Mouse (Mus musculus): ENCODE results near the gene Smok3a. TPM values are rescaled to one million over a fixed set of nuclear protein-coding genes. Genes with fewer than 3 reads are reported as not detected.
"Not testable (repeated sequence)": the region's sequence is repeated elsewhere in the genome, so short reads cannot be mapped to it uniquely, and the experiment has no call there.

Smok3a gene
- polyA plus RNA-seq (2012; fragmentation: generic; extraction: Trizol), result not detected

- H3K27me3 ChIP-seq (ENCODE audit: control insufficient read depth, insufficient read depth, insufficient read length), result not testable (repeated sequence)
These were observed at the start of gene Smok3a, which contains the start of gene Smok3b for GRCm38 (mm10) chr5:138020961-138021479. Gene Smok3a, plus strand, starts transcription at chr5:138021261. Gene Smok3b, plus strand, starts transcription at chr5:138021429.

GRCm38 (mm10) chr5:137973161-137973560, 47.9 kb upstream of the Smok3a start:
- Histone ChIP-seq H3K36me3 (ENCODE audit: control insufficient read depth, insufficient read depth) (no peaks in the 10 kb centered on the region), H3K4me3 (no peak overlapping the region), H3K79me2 (ENCODE audit: control insufficient read depth, insufficient read depth) (no peaks in the 10 kb centered on the region), H3K27me3 (ENCODE audit: control insufficient read depth, insufficient read depth, insufficient read length) (no peaks in the 10 kb centered on the region), H3K4me2 (ENCODE audit: low read depth) (no peak overlapping the region), H3ac (ENCODE audit: control insufficient read depth, insufficient read length) (no peak overlapping the region)
- TF ChIP-seq MYOG (IDR thresholded peaks at IDR 0.05; ENCODE audit: control insufficient read depth in 1 of 3, insufficient read depth in 1 of 3, insufficient read length in 2 of 3, low read depth in 2 of 3), result no peak
- no peak for TF ChIP-seq CEBPB (IDR thresholded peaks at IDR 0.05; ENCODE audit: insufficient read depth, poor library complexity, severe bottlenecking)
- no peak for TF ChIP-seq MYOD1 (IDR thresholded peaks at IDR 0.05; ENCODE audit: control insufficient read depth in 1 of 3, insufficient read length in 2 of 3, low read depth in 2 of 3)
- no peak for TF ChIP-seq TCF3 (IDR thresholded peaks at IDR 0.05; ENCODE audit: insufficient read length, low read depth)
- TF ChIP-seq MAX (IDR thresholded peaks at IDR 0.05; ENCODE audit: low read depth), result no peak
- no peak for TF ChIP-seq USF1 (IDR thresholded peaks at IDR 0.05; ENCODE audit: low read depth)
- TF ChIP-seq REST (IDR thresholded peaks at IDR 0.05; ENCODE audit: insufficient read depth, insufficient read length), result no peak
- no peak for TF ChIP-seq TCF12 (IDR thresholded peaks at IDR 0.05; ENCODE audit: insufficient read depth, poor library complexity, severe bottlenecking)
- TF ChIP-seq E2F4 (IDR thresholded peaks at IDR 0.05; ENCODE audit: insufficient read depth), result no peak

More at GRCm38 (mm10) chr5:138020961-138021479, at the start of gene Smok3a, which contains the start of gene Smok3b:
- not testable (repeated sequence) for H3K36me3 ChIP-seq (ENCODE audit: control insufficient read depth, insufficient read depth); H3K4me3 ChIP-seq; H3K4me2 ChIP-seq (ENCODE audit: low read depth); H3K79me2 ChIP-seq (ENCODE audit: control insufficient read depth, insufficient read depth); H3ac ChIP-seq (ENCODE audit: control insufficient read depth, insufficient read length)

- no peak overlapping the region for H3K4me3 ChIP-seq
- TF ChIP-seq CEBPB (IDR thresholded peaks at IDR 0.05; ENCODE audit: insufficient read depth, poor library complexity, severe bottlenecking), result no peak
- TF ChIP-seq USF1 (IDR thresholded peaks at IDR 0.05; ENCODE audit: low read depth), result no peak
- no peak for TF ChIP-seq E2F4 (IDR thresholded peaks at IDR 0.05; ENCODE audit: insufficient read depth)
- TF ChIP-seq MAX (IDR thresholded peaks at IDR 0.05; ENCODE audit: low read depth), result no peak
- no peak for TF ChIP-seq SRF (IDR thresholded peaks at IDR 0.05; ENCODE audit: control insufficient read depth, insufficient read length, low read depth)
- TF ChIP-seq REST (IDR thresholded peaks at IDR 0.05; ENCODE audit: insufficient read depth, insufficient read length), result no peak
- TF ChIP-seq MYOG (IDR thresholded peaks at IDR 0.05; ENCODE audit: control insufficient read depth in 1 of 3, insufficient read depth in 1 of 3, insufficient read length in 2 of 3, low read depth in 2 of 3), result no peak
- TF ChIP-seq MYOD1 (IDR thresholded peaks at IDR 0.05; ENCODE audit: control insufficient read depth in 1 of 3, insufficient read length in 2 of 3, low read depth in 2 of 3), result no peak
- no peak for TF ChIP-seq POLR2A (IDR thresholded peaks at IDR 0.05; ENCODE audit: insufficient read length, low read depth)
- no peak for TF ChIP-seq TCF12 (IDR thresholded peaks at IDR 0.05; ENCODE audit: insufficient read depth, poor library complexity, severe bottlenecking)
- TF ChIP-seq POLR2AphosphoS2 (IDR thresholded peaks at IDR 0.05; ENCODE audit: insufficient read length, low read depth), result no peak
- TF ChIP-seq TCF3 (IDR thresholded peaks at IDR 0.05; ENCODE audit: insufficient read length, low read depth), result no peak
- H3K79me2 ChIP-seq (ENCODE audit: control insufficient read depth, insufficient read depth), result no peaks in the 10 kb centered on the region
- no peak overlapping the region for H3ac ChIP-seq (ENCODE audit: control insufficient read depth, insufficient read length)
- no peak overlapping the region for H3K4me2 ChIP-seq (ENCODE audit: low read depth)
- no peaks in the 10 kb centered on the region for H3K27me3 ChIP-seq (ENCODE audit: control insufficient read depth, insufficient read depth, insufficient read length)
- no peaks in the 10 kb centered on the region for H3K36me3 ChIP-seq (ENCODE audit: control insufficient read depth, insufficient read depth)
These were observed 47.3 kb upstream of the Smok3a start for GRCm38 (mm10) chr5:137973738-137974137.

- Histone ChIP-seq H3K36me3 (ENCODE audit: control insufficient read depth, insufficient read depth) (no peaks in the 10 kb centered on the region), H3K4me2 (ENCODE audit: low read depth) (no peak overlapping the region), H3K79me2 (ENCODE audit: control insufficient read depth, insufficient read depth) (no peaks in the 10 kb centered on the region), H3K4me3 (no peak overlapping the region), H3K27me3 (ENCODE audit: control insufficient read depth, insufficient read depth, insufficient read length) (no peaks in the 10 kb centered on the region), H3ac (ENCODE audit: control insufficient read depth, insufficient read length) (no peak overlapping the region)
- TF ChIP-seq CEBPB (IDR thresholded peaks at IDR 0.05; ENCODE audit: insufficient read depth, poor library complexity, severe bottlenecking) (no peak), SRF (IDR thresholded peaks at IDR 0.05; ENCODE audit: control insufficient read depth, insufficient read length, low read depth) (no peak), POLR2AphosphoS2 (IDR thresholded peaks at IDR 0.05; ENCODE audit: insufficient read length, low read depth) (no peak), MYOG (IDR thresholded peaks at IDR 0.05; ENCODE audit: control insufficient read depth in 1 of 3, insufficient read depth in 1 of 3, insufficient read length in 2 of 3, low read depth in 2 of 3) (no peak), MYOD1 (IDR thresholded peaks at IDR 0.05; ENCODE audit: control insufficient read depth in 1 of 3, insufficient read length in 2 of 3, low read depth in 2 of 3) (no peak), TCF12 (IDR thresholded peaks at IDR 0.05; ENCODE audit: insufficient read depth, poor library complexity, severe bottlenecking) (no peak), USF1 (IDR thresholded peaks at IDR 0.05; ENCODE audit: low read depth) (no peak), MAX (IDR thresholded peaks at IDR 0.05; ENCODE audit: low read depth) (no peak), TCF3 (IDR thresholded peaks at IDR 0.05; ENCODE audit: insufficient read length, low read depth) (no peak), POLR2A (IDR thresholded peaks at IDR 0.05; ENCODE audit: insufficient read length, low read depth) (no peak), E2F4 (IDR thresholded peaks at IDR 0.05; ENCODE audit: insufficient read depth) (no peak), REST (IDR thresholded peaks at IDR 0.05; ENCODE audit: insufficient read depth, insufficient read length) (no peak)
These were observed 46.3 kb upstream of the Smok3a start for GRCm38 (mm10) chr5:137974724-137975123.

- no peak overlapping the region for H3K4me2 ChIP-seq (ENCODE audit: low read depth)
- no peak for TF ChIP-seq REST (IDR thresholded peaks at IDR 0.05; ENCODE audit: insufficient read depth, insufficient read length)
- no peak for TF ChIP-seq MYOD1 (IDR thresholded peaks at IDR 0.05; ENCODE audit: control insufficient read depth in 1 of 3, insufficient read length in 2 of 3, low read depth in 2 of 3)
- no peak for TF ChIP-seq POLR2A (IDR thresholded peaks at IDR 0.05; ENCODE audit: insufficient read length, low read depth)
- TF ChIP-seq POLR2AphosphoS2 (IDR thresholded peaks at IDR 0.05; ENCODE audit: insufficient read length, low read depth), result no peak
- no peak for TF ChIP-seq MAX (IDR thresholded peaks at IDR 0.05; ENCODE audit: low read depth)
- no peak for TF ChIP-seq MYOG (IDR thresholded peaks at IDR 0.05; ENCODE audit: control insufficient read depth in 1 of 3, insufficient read depth in 1 of 3, insufficient read length in 2 of 3, low read depth in 2 of 3)
- TF ChIP-seq TCF12 (IDR thresholded peaks at IDR 0.05; ENCODE audit: insufficient read depth, poor library complexity, severe bottlenecking), result no peak
- TF ChIP-seq SRF (IDR thresholded peaks at IDR 0.05; ENCODE audit: control insufficient read depth, insufficient read length, low read depth), result no peak
- TF ChIP-seq TCF3 (IDR thresholded peaks at IDR 0.05; ENCODE audit: insufficient read length, low read depth), result no peak
- no peak for TF ChIP-seq CEBPB (IDR thresholded peaks at IDR 0.05; ENCODE audit: insufficient read depth, poor library complexity, severe bottlenecking)
- TF ChIP-seq USF1 (IDR thresholded peaks at IDR 0.05; ENCODE audit: low read depth), result no peak
- no peak for TF ChIP-seq E2F4 (IDR thresholded peaks at IDR 0.05; ENCODE audit: insufficient read depth)
- H3ac ChIP-seq (ENCODE audit: control insufficient read depth, insufficient read length), result no peak overlapping the region
- no peaks in the 10 kb centered on the region for H3K36me3 ChIP-seq (ENCODE audit: control insufficient read depth, insufficient read depth)
- H3K27me3 ChIP-seq (ENCODE audit: control insufficient read depth, insufficient read depth, insufficient read length), result no peaks in the 10 kb centered on the region
- H3K79me2 ChIP-seq (ENCODE audit: control insufficient read depth, insufficient read depth), result no peaks in the 10 kb centered on the region
- H3K4me3 ChIP-seq, result no peak overlapping the region
These were observed 45.6 kb upstream of the Smok3a start for GRCm38 (mm10) chr5:137975434-137975833.

Measured in myocyte (in vitro differentiated cells).